Mouse (Mus musculus) adrenal gland, adult 18-20 months (tissue): ENCODE data around the gene 1110002E22Rik. TPM values are rescaled to one million over a fixed set of nuclear protein-coding genes. Genes with fewer than 3 reads are reported as not detected.
A peak's percentile ranks its signal among the peaks of the same experiment; 100 is the strongest.

Experiments used
- DNase-seq, 2 experiments: peaks; one replicate each; pipeline ENCODE4 v3.0.0; 2021 to 2022; ENCODE audit warnings: low spot score in 2 of 2
- total RNA-seq, 2 experiments: library from RNA; stranded (reverse); gene quantifications; 1 replicate in 1 of 2; 2 replicates in 1 of 2; pipeline ENCODE4 v1.2.3; 2021

Gene 1110002E22Rik
- total RNA-seq, 2 experiments from 2014 or later = 0.07 to 0.10 TPM

DNA sequence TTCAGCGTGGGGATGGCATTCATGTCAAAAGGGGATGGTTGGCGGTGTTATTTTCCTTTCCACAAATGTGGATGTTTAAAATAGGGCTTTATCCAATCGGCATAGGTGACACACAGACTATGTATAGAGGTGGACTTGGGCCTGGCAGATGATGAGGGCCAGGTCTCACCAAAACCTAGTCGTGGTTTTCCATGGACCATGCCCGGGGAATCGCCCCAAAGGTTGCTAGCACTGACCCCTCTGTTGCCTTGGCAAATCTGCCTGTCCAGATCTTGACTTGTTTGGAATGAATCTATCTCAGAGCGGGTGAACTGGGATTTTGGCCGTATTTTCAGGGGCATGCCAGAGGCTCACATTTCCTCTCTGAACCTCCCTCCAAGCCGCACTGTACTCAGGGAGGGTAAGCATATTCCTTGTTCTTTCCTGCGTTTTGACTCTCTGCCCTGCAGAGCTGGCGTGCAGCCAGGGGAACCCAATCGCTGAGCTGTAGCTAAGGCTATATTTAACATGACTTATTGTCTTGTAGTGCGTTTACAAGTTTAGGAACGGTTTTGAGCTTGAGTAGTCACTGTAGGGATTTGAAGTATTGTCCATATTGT is 1.0 kb upstream of the 1110002E22Rik start:
- DNase-seq = peak; percentile 50 to 51

DNA sequence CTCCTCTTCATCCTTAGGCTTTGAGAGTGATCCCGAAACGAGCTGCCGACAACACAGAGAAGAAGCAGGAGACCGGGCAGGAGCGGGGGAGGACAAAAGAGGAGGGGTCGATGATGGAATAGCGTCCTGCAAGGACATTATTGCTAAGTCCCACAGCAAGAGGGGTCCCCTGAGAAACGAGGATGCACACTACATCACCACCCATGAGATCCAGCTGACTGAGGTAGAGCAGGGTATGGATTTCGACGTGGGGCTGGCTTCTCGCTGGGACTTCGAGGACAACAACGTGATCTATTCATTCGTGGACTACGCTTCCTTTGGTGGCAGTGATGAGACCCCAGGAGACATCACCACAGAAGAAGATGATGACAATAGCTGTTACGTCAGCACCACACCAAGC is 1.1 kb downstream of the 1110002E22Rik start:
- no peak for DNase-seq

DNA sequence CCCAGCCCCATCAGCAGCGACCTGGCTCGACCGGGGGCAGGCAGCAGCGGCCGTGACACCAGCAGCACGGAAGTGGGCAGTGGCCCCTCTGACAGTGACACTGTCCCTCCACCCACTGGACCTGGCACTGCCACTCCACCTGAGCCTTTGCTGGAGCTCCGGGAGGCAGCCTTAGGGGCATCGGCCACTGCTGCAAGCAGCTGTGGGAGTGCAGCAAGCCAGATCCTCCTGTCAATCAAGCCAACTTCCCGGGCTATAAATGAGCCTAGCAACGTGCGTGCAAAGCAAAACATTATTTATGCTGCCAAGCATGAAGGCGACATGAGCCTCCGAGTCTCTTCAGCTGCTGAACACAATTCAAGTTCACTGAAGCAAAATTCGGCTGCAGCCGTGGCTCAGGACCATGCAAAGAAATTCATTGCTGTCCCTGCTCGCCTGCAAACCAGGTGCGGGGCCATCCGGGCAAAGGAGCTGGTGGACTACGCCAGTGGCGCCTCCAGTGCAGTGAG is 1.6 kb downstream of the 1110002E22Rik start:
- no peak for DNase-seq

DNA sequence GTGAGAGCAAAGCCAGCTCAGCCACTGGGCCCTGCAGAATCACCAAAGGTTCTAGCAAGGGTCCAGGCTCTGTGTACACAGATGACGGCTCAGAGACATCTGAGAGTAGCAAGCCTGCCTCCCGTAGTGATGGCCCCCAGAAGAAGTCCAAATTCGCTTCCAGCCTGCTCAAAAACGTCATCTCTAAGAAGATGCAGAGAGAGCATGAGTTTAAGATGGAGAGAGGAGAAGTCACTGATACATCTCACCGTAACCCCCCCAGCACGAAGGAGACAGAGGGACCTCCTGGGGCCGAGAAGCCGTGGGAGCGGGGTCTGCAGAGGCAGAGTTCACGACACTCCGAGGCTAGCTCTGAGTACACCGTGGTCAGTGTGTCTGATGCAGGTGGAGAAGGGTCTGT is 2.4 kb downstream of the 1110002E22Rik start, which contains the start of gene Gm5105:
TSS of gene Gm5105 (minus strand) at position 101 of the 400 bp plus-strand sequence.
- DNase-seq = no peak

DNA sequence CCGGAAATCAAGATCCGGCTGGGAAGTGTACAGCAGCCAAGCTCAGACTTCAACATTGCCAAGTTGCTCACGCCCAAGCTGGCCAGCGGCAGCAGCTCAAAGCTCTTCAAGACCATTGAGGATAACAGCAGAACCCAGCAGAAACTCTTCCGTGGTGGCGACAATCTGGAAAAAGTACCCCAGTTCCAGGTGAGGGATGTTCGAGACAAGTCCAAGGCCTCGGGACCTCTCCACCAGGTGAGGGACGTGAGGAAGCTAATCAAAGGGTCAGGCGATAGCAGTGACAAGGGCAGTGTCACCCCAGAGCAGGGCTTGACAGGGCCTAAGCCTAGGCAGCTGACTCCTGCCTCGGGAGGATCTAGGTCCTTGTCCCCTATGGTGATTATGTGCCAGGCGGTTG is 3.3 kb downstream of the 1110002E22Rik start:
- DNase-seq = no peak

DNA sequence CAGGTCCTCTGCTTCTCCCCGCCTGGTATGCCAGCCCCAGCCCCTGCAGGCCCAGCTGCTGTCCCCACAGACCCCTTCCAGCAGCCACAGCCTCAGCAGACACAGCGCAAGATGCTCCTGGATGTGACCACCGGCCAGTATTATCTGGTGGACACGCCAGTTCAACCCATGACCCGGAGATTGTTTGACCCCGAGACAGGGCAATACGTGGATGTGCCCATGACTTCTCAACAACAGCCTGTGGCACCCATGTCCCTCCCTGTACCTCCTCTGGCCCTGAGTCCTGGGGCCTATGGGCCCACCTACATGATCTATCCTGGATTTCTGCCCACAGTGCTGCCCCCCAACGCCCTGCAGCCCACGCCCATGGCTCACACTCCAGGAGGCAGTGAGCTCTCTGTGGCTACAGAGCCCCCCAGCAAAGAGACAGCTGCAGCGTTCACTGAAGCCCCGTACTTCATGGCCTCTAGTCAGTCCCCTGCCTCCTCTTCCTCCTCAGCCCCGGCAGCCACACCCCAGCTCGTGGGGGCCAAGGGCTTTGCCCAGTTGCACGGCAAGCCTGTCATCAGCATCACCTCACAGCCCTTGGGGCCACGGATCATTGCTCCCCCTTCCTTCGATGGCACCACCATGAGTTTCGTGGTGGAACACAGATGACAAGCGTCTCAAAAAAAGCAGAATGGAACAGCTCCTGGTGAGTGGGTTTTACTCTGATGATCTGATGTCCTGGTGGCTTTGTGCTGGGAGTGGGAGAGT is 5.1 kb downstream of the 1110002E22Rik start:
- DNase-seq = no peak

DNA sequence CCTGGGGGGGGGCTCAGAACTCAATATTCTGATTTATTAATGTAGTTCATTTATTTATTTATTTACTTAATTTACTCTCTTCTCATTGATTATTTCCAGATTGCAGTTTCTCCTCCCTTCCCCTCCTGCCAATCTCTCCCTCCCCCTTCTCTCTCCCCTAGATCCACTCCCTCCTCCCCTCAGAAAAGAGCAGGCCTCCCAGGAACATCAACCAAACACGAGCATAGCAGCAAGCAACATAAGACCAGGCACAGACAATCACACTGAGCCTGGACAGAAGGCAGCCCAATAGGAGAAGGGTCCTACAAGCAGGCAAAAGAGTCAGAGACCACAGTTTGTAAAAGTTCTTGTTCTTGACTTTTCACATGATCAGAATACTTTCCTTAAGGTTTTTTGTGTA is 6.2 kb downstream of the 1110002E22Rik start:
- no peak for DNase-seq

DNA sequence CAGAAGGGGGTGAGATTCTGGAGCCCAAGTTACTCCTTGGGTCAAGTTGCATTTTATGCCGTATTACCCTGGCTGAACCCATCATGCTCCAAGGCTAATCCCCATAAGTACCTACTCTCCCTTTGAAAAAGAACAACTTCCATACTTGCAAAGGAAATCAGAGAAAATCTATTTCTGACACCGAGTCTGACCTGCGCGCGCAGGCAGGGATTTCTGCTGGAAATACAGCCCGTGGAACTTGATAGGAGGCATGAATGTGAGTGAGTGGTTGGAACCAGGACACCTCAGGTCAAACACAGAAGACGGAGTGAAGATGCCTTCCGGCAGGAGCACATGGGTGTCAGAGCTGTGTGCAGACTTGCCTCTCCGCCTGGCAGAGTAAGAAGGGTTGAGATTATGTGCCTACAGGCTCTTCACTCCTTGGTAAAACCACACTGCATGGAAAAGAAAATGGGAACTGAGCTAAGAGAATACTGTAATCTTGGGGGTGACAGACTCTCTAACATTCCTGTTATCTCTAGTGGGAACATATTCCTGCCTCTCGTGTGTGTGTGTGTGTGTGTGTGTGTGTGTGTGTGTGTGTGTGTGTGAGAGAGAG is 6.7 kb downstream of the 1110002E22Rik start:
- DNase-seq = no peak

DNA sequence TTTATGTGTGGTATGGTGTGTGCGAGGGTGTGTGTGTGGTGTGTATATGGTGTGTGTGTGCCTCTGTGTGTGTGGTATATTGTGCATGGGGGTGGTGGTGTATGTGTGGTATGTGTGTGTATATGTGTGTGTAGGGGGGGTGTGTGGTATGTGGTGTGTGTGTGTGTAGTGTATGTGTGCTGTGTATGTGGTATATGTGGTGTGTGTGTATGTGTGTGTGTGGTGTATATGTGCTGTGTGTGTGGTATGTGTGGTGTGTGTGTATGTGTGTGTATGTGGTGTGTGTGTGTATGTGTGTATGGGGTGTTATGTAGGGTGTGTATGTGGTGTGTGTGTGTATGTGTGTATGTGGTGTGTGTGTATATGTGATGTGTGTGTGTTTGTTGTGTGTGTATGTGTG is 9.4 kb downstream of the 1110002E22Rik start:
- no peak for DNase-seq

DNA sequence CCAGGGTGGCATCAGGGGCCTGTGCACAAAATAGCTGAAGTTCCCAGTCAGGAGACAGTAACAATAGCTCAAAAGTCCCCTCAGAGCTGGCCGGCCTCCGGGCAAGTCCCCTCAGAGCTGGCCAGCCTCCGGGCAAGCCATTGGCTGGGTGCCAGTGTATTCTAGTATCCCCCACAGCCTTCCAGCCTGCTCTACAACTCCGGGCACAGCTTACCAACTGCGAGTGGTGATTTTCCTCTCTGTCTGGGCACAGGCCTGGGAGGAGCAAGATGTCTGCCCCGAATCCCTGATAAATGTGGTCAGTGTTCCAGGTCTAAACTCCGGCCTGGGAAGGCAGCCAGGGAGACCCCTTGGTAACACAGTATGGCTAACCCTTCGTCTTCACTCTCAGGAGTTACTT is 10.4 kb downstream of the 1110002E22Rik start:
- no peak for DNase-seq

DNA sequence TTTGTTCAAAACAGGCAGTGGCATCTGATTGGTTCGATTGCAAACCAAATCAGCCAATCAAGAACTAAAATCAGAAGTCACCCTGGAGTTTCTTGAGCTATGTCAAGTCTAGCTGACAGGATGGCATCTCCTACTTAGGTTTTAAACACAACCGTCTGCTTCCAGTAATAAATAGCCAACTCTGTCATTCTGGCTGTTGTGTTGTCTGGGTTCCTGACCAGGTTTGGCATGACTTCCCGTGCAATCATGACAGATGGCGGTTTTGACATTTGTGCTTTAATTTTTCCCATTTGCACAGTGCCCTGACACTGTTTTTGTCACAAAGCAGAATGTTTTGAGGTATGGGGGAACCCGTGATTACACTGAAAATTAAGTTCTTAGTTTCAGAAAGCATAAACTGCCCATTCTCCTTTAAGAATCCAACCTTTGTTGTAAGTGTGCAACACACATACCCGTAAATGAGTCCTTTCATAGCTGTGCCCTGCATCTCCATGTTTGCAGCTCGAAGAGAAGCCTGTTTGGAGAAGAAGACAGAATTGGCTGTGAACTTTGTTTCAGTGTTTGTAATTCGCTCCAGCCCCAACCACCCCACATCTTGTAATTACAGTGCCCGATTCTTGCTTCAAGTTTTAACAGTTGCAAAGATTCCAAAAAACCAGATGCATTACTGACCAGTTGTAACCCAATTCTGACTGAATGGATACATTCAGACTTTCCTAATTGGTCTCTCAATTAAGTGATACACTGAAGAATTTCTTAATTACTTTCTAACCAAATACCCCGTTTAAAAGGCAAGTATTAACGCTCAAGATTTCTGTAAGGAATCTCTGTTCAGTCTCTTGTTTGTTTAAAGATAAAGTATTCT is 12.9 kb downstream of the 1110002E22Rik start:
- no peak for DNase-seq

DNA sequence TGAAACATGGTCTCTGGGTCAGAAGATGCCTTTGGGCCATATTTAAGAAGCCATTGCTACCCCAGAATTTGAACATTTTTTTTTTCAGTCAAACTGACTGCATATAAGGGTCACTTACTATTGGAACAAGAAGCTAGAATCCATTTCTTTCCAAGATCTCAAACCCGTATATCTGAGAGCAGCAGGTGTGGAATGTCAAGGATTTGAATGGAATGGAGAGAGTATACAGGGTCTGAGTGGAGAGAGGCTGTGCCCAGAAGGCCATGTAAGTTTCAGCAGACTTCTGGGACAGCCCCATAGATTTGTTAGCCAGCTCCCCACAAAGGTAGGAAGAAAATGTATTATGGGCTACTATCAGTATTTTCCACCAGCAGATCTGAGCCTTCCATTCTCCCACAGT is 13.8 kb downstream of the 1110002E22Rik start:
- no peak for DNase-seq

DNA sequence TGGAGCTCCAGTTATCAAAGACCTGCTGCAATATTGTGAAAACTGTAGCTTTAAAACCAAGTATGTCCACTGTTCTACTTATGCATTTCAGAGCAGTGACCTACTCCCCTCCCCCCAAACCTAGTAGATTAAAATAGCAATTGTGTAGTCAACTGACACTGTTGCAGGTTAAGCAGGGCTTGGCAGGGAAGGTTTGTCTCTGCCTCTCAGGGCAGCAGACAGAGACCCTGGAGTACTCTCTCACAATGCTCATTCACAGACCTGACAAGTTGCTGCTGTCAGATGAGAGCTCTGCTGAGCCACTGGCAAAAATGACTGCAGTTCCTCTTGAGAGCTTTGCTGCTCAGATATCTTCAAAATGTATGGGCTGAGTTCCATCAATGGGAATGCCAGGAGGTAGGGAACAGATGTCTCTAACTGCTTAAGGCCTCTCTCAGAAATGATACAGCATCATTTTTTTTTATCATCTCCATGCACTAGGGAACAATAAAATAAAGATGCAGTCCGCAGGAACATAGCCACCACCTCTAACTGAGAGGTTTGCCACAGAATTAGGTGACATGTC is 18.3 kb downstream of the 1110002E22Rik start:
- DNase-seq = no peak

DNA sequence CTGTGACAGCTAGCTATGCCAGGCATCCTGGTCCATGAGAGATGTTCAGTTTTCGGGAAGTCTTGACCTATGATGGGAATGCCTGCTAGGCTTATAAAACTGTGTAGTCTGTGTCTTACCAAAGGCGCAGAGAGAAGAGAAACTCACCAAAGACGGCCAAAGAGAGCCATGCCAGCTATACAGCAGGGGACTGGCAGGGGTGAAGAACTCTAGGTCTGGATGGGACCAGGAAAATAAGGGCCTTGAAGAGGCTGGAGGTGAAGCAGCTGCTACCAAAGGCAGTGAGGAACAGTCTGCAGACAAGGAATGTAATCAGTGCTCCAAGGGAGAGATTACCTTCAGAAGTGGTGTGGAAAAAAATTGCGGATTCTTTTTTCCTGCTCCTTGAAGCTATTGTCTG is 19.0 kb downstream of the 1110002E22Rik start:
- DNase-seq = no peak

DNA sequence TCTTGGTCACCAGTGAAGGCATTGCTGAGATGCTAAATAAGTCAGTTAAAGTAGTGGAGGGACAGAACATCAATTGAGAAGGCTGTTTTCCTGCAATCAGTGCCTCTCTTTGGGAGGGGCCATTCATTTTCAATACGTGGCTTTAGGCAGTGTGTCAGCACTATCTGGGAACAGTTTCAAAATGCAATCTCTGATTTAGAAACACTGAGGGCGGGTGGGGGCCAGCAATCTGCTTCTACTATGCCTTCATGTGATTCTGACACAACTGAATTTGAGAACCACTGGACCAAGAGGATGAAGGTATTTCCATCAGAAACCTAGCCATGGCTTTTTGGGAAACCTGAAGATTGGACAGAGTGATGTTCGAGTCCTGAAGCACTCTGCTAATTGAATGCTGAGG is 30.4 kb downstream of the 1110002E22Rik start:
- DNase-seq = no peak

DNA sequence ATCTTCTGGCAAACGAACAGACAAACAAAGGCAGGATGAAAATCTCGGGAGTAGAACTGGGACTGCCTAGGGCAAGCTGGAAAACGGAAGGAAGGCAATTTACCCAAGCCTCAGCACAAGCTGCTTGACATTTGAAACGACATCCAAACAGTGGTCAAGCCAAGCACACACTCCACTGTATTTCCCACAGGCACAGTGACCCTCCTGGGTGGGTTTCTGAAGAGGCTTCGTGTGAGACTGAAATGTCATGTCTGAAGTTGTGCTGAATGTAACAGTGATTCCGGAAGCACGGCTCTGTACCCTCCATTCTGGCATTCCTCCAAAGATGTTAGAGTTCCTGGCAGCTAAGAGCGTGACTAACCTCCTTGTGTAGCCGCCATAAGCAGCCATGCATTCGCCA is 30.9 kb downstream of the 1110002E22Rik start:
- no peak for DNase-seq

DNA sequence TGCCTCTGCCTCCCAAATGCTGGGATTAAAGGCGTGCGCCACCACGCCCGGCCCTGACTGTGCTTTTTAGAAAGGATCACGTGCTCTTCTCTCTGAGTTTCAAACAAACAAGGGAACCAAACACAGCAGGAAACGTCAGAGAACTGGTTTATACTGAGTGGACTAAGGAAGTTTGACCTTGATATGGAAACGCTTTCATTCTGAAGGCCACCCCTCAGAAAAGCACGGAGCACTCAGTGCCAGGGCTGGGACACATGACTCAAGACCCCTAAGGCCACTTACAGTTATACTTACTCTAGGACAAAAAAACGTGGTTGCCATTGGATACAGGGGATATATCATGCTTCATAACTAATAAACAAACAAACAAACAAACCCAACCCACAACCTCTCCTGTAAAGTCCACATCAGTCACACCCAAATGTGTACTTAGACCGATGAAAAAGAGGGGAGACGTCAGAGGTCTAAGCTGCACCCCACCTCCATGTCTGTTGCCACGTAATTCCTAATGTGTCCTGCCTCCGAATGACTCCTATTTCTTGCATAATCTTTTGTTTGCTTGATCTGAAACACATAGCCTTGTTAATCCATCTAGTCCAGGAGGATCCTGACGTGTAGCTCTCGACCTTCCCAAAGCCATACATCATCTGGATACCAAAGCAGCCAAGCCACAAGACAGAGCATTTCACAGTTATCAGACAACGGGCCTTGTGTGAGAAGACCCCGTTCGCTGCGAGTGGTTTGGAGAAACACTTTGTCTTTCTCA is 31.6 kb downstream of the 1110002E22Rik start:
- DNase-seq = peak in 1 of 2 experiments; percentile 34

DNA sequence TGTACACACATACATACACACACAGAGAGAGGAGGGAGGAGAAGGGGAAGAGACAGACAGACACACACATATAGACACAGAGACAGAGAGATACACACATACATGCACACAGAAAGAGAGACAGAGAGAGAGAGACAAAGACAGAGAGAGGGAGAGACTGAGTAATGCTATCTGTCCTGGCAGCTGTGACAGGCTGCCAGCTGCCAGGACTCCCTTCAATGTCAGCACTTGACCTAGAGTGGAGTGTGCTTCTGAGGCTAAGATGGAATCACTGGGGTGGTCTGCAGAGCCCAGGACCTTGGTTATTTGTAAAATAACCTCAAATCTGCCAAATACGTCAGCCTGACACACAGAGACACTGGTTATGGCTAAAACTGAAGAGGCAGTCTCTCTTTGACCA is 32.9 kb downstream of the 1110002E22Rik start:
- DNase-seq = no peak

DNA sequence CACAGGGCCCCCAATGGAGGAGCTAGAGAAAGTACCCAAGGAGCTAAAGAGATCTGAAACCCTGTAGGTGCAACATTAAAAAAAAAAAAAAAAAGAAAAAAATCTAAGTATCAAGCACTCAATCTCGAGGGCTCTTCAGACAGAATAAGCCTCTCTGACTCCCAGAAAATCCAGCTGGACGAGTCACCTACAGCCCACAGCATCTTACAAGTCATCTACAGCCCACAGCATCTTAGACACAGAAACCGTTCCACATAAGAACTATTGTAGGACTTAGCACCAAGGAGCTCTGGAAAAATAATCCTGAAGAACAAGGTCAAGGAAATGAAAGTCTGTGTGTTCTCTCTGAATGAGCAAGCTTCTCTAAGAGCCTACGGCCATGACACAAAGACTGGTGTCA is 37.1 kb downstream of the 1110002E22Rik start:
- DNase-seq = no peak

DNA sequence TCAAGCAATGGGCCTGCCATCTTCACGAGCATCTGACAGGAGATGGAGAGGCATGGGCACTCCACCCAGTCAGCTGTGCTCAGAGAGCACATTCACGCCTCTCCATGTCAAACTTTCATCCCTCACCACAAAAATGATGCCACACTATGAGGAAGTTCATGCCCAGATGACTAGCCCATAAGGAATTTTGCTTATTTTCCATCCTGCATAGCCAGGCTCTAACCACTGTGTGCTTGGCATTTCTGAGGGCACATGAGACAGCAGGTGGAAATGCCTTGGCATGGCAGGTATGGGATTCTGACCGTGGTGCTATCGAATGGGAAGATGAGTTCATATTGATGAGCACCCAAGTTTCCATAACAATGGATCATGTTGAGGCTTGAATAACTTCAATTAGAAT is 38.8 kb downstream of the 1110002E22Rik start:
- no peak for DNase-seq
